Mouse (Mus musculus): ENCODE measurements at regions not wholly inside any gene's neighbourhood (a gene's known extent, or its start where the extent isn't known, plus 50 kb on each side); places are given as distances from the start of the nearest gene placed in this dataset.

DNA sequence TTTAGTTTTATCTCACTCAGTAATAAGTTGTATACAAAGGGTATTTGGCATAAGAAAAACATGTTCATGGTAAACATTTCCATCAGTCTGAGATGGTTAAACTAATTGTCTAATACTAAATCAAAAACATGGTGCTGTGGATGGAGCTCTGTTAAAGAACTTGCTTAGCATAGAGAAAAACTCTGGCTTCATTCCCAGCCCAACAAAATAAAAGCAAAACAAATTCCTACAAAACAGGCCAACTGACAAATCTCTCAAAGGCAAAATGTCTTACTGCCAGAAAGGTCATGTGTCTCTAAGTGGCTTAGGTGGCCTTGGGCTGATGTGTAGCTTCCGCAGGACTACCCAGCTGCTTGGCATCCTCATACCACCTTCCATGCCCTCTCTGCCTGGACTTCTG is 505.4 kb upstream of the Fbxo33 start:
- no peak for TF ChIP-seq CTCF (IDR thresholded peaks at IDR 0.05; ENCODE audit: low read depth)
- no peak for TF ChIP-seq EP300 (optimal IDR thresholded peaks at IDR 0.05)
